8 mouse cellular contexts compared by ENCODE assay signal in the genomic region with DNA sequence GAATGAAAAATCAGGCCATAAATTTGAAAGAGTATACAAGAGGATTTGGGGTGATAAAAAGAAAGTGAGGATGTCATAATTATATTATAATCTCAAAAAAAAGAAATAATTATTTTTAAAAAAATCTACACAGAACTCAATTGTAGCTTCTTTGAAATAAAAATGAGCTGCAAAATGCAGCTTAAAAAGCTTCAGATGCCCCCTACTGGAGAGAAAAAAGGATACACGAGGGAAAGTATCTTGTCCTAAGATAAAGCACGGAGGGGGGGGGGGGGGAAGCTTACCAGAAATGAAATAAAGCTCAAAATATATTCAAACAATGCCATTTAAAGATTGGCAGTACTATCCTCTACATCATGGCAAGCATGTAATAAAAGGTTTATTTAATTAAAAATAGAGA.
DNase-seq lines count a peak whose midpoint lies in the region; ATAC-seq and TF ChIP-seq lines count a peak whose summit lies in the region.

No protein-coding gene starts in this region.

- ATAC-seq in CD4-positive, CD25-positive, alpha-beta regulatory T cell, adult 4 months: no peak

- H3K36me3 ChIP-seq in kidney, adult 2 months (ENCODE audit: control insufficient read depth, insufficient read depth, low read length): no peaks in the 10 kb centered on the region

- no peak overlapping the region for H3K27ac ChIP-seq in kidney, adult 2 months (ENCODE audit: insufficient read depth, low read depth, low read length)

- TF ChIP-seq CTCF in kidney, adult 2 months (conservative IDR thresholded peaks at IDR 0.05; ENCODE audit: insufficient read depth, insufficient read length, low read depth, low read length): no peak

- WGBS in kidney, adult 2 months: 2% methylated on average over 2 of the region's 2 CpGs

- H3K4me1 ChIP-seq in kidney, adult 2 months (ENCODE audit: control insufficient read depth, insufficient read depth, low read length): no peaks in the 10 kb centered on the region

- no peak for TF ChIP-seq POLR2A in kidney, adult 2 months (IDR thresholded peaks at IDR 0.05; ENCODE audit: low read depth, low read length)

- no peak overlapping the region for H3K4me3 ChIP-seq in kidney, adult 2 months (ENCODE audit: insufficient read depth, low read depth, low read length)

- peak; percentile 10 for DNase-seq in CD4-positive, CD25-positive, alpha-beta regulatory T cell, adult 2 months (ENCODE audit: low read depth, low spot score)
- DNase-seq in kidney, adult 2 months: peak; percentile 46
- no peak for DNase-seq in kidney, postnatal 4 days
- DNase-seq in right cerebral cortex, adult 18-20 months: peak; percentile 8
- no peak for DNase-seq in right cerebral cortex, postnatal 25 days
- no peak for DNase-seq in urinary bladder, postnatal 14 days (ENCODE audit: low spot score)
- no peak for DNase-seq in T-cell, adult 2 months (ENCODE audit: low spot score)

- no peaks in the 10 kb centered on the region for H3K27me3 ChIP-seq in kidney, adult 2 months (replicated peaks; ENCODE audit: control insufficient read depth, insufficient read depth, low read length)

Comparison
In these comparisons a context has a peak if more than half of its experiments do, and no peak if none do; other contexts are left out.
1. DNase-seq: peak in CD4-positive, CD25-positive, alpha-beta regulatory T cell, adult 2 months (single experiment), kidney, adult 2 months (single experiment) and right cerebral cortex, adult 18-20 months (single experiment); none in kidney, postnatal 4 days (0 of 2), right cerebral cortex, postnatal 25 days (single experiment), urinary bladder, postnatal 14 days (single experiment) and T-cell, adult 2 months (single experiment).